Mouse (Mus musculus): ENCODE data around the gene Lhfpl2. TPM values are rescaled to one million over a fixed set of nuclear protein-coding genes. Genes with fewer than 3 reads are reported as not detected.

Gene Lhfpl2
- polyA plus RNA-seq, 1 experiment from 2014 or later: 34.2 TPM

- Histone ChIP-seq H3K27ac (replicated peaks) (no peak overlapping the region; the same call in 1 of the 2 replicates), H3K4me3 (no peak overlapping the region), H3K36me3 (replicated peaks) (peaks cover 11% of the 10 kb centered on the region), H3K27me3 (replicated peaks; ENCODE audit: low read depth, poor library complexity, severe bottlenecking) (peaks cover 59% of the 10 kb centered on the region), H3K9me3 (no peaks in the 10 kb centered on the region), H3K4me1 (peaks cover 90% of the 10 kb centered on the region)
- DNase-seq (ENCODE audit: low spot score): no peak
- WGBS: 89% methylated on average over 3 of the region's 3 CpGs
Measured at GRCm38 (mm10) chr13:94070308-94070619, 12.7 kb downstream of the Lhfpl2 start.

- WGBS: 81% methylated on average over 3 of the region's 3 CpGs
- H3K27ac ChIP-seq (replicated peaks): no peak overlapping the region
- H3K27me3 ChIP-seq (replicated peaks; ENCODE audit: low read depth, poor library complexity, severe bottlenecking): peaks cover 59% of the 10 kb centered on the region
- H3K36me3 ChIP-seq (replicated peaks): peaks cover 11% of the 10 kb centered on the region
- H3K4me1 ChIP-seq: peaks cover 90% of the 10 kb centered on the region
- H3K9me3 ChIP-seq: no peaks in the 10 kb centered on the region
- H3K4me3 ChIP-seq: no peak overlapping the region
- no peak for DNase-seq (ENCODE audit: low spot score)
Measured at GRCm38 (mm10) chr13:94070927-94071326, 13.3 kb downstream of the Lhfpl2 start.

- H3K4me3 ChIP-seq: no peak overlapping the region
- no peak for DNase-seq (ENCODE audit: low spot score)
- peaks cover 47% of the 10 kb centered on the region for H3K27me3 ChIP-seq (replicated peaks; ENCODE audit: low read depth, poor library complexity, severe bottlenecking)
- peaks cover 11% of the 10 kb centered on the region for H3K36me3 ChIP-seq (replicated peaks)
- H3K4me1 ChIP-seq: peaks cover 86% of the 10 kb centered on the region
- no peaks in the 10 kb centered on the region for H3K9me3 ChIP-seq
- no peak overlapping the region for H3K27ac ChIP-seq (replicated peaks)
- WGBS: 64% methylated on average over 9 of the region's 9 CpGs
Measured at GRCm38 (mm10) chr13:94073046-94073715, 15.6 kb downstream of the Lhfpl2 start.

DNA sequence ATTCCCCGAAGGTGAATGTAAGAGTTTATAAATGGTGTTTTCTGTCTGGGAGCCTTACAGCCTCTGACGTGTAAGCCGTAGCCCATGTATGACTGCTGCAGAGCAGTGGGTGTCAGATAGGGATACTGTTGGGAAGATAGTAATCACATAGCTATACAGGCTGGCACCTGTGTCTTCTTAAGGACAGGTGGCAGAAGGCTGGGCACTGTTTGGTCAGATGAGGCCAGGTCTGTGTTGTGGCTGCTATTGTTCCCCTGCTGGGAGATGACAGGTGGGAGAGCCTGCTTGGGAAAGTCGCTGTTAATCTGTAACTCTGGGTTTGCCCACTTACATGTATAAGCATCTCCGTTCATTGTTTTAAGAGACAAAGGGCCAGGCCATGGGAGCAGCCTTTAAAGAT, 16.1 kb downstream of the Lhfpl2 start:
- 73% methylated on average over 5 of the region's 5 CpGs for WGBS

DNA sequence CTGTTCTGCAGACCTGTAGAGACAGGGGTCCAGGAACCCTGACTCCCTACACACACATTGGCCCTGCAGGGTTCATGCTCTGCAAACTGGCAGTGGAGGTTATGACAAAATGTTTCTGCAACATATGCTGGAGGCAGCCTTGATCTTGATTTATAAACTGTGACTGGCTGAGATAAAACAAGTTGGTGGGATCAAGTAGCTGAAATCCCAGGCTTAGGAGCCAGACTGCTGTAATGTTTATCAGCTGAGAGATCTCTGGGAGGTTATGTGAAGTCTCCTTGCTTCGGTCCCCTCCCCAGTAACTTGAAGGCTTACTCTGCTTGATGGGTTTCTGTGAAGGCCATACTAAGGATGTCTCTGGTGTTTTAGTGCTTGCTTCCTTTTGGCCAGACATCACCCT, 17.6 kb downstream of the Lhfpl2 start:
- 67% methylated on average over 1 of the region's 1 CpGs for WGBS
- no peak overlapping the region for H3K4me3 ChIP-seq
- no peak overlapping the region; the same call in 1 of the 2 replicates for H3K27ac ChIP-seq (replicated peaks)
- no peak for DNase-seq (ENCODE audit: low spot score)
- H3K27me3 ChIP-seq (replicated peaks; ENCODE audit: low read depth, poor library complexity, severe bottlenecking): peaks cover 44% of the 10 kb centered on the region
- peaks cover 26% of the 10 kb centered on the region for H3K36me3 ChIP-seq (replicated peaks)
- H3K9me3 ChIP-seq: no peaks in the 10 kb centered on the region
- peaks cover 66% of the 10 kb centered on the region for H3K4me1 ChIP-seq

More for the DNA sequence above, 16.1 kb downstream of the Lhfpl2 start:
- no peak for DNase-seq (ENCODE audit: low spot score)
- peaks cover 12% of the 10 kb centered on the region for H3K36me3 ChIP-seq (replicated peaks)
- H3K4me3 ChIP-seq: no peak overlapping the region
- H3K9me3 ChIP-seq: no peaks in the 10 kb centered on the region
- peaks cover 81% of the 10 kb centered on the region for H3K4me1 ChIP-seq
- H3K27ac ChIP-seq (replicated peaks): no peak overlapping the region
- peaks cover 46% of the 10 kb centered on the region for H3K27me3 ChIP-seq (replicated peaks; ENCODE audit: low read depth, poor library complexity, severe bottlenecking)

GRCm38 (mm10) chr13:94077136-94078018, 19.8 kb downstream of the Lhfpl2 start:
- Histone ChIP-seq H3K27ac (replicated peaks) (peak overlapping the region; percentile 48; the same call in 1 of the 2 replicates), H3K27me3 (replicated peaks; ENCODE audit: low read depth, poor library complexity, severe bottlenecking) (peaks cover 22% of the 10 kb centered on the region), H3K36me3 (replicated peaks) (peaks cover 16% of the 10 kb centered on the region), H3K4me3 (no peak overlapping the region), H3K9me3 (no peaks in the 10 kb centered on the region), H3K4me1 (peaks cover 54% of the 10 kb centered on the region)
- no peak for DNase-seq (ENCODE audit: low spot score)
- WGBS: 42% methylated on average over 14 of the region's 14 CpGs

- H3K27me3 ChIP-seq (replicated peaks; ENCODE audit: low read depth, poor library complexity, severe bottlenecking): no peaks in the 10 kb centered on the region; the same call in 1 of the 2 replicates
- DNase-seq (ENCODE audit: low spot score): no peak
- peaks cover 53% of the 10 kb centered on the region for H3K36me3 ChIP-seq (replicated peaks)
- no peak overlapping the region for H3K4me3 ChIP-seq
- no peaks in the 10 kb centered on the region for H3K9me3 ChIP-seq
- WGBS: 52% methylated on average over 8 of the region's 8 CpGs
- H3K4me1 ChIP-seq: peaks cover 10% of the 10 kb centered on the region
- H3K27ac ChIP-seq (replicated peaks): no peak overlapping the region
Measured at GRCm38 (mm10) chr13:94083196-94083595, 25.6 kb downstream of the Lhfpl2 start.

GRCm38 (mm10) chr13:94084220-94085126, 26.9 kb downstream of the Lhfpl2 start:
- no peak overlapping the region for H3K4me3 ChIP-seq
- DNase-seq (ENCODE audit: low spot score): no peak
- no peaks in the 10 kb centered on the region for H3K9me3 ChIP-seq
- H3K36me3 ChIP-seq (replicated peaks): peaks cover 48% of the 10 kb centered on the region
- 83% methylated on average over 15 of the region's 15 CpGs for WGBS
- H3K27me3 ChIP-seq (replicated peaks; ENCODE audit: low read depth, poor library complexity, severe bottlenecking): no peaks in the 10 kb centered on the region; the same call in 1 of the 2 replicates
- peaks cover 19% of the 10 kb centered on the region for H3K4me1 ChIP-seq
- H3K27ac ChIP-seq (replicated peaks): no peak overlapping the region

- Histone ChIP-seq H3K4me3 (no peak overlapping the region), H3K27me3 (replicated peaks; ENCODE audit: low read depth, poor library complexity, severe bottlenecking) (no peaks in the 10 kb centered on the region), H3K9me3 (no peaks in the 10 kb centered on the region), H3K4me1 (peaks cover 37% of the 10 kb centered on the region), H3K36me3 (replicated peaks) (peaks cover 41% of the 10 kb centered on the region), H3K27ac (replicated peaks) (no peak overlapping the region)
- no peak for DNase-seq (ENCODE audit: low spot score)
- WGBS: 93% methylated on average over 12 of the region's 12 CpGs
Measured at GRCm38 (mm10) chr13:94086090-94086808, 28.7 kb downstream of the Lhfpl2 start.

GRCm38 (mm10) chr13:94087061-94087460, 29.5 kb downstream of the Lhfpl2 start:
- WGBS: 91% methylated on average over 9 of the region's 9 CpGs
- DNase-seq (ENCODE audit: low spot score): no peak
- H3K9me3 ChIP-seq: no peaks in the 10 kb centered on the region

GRCm38 (mm10) chr13:94088788-94089187, 31.2 kb downstream of the Lhfpl2 start:
- WGBS: 84% methylated on average over 9 of the region's 9 CpGs

More at GRCm38 (mm10) chr13:94087061-94087460, 29.5 kb downstream of the Lhfpl2 start:
- no peaks in the 10 kb centered on the region for H3K27me3 ChIP-seq (replicated peaks; ENCODE audit: low read depth, poor library complexity, severe bottlenecking)
- H3K27ac ChIP-seq (replicated peaks): no peak overlapping the region
- H3K36me3 ChIP-seq (replicated peaks): peaks cover 41% of the 10 kb centered on the region
- peaks cover 45% of the 10 kb centered on the region for H3K4me1 ChIP-seq
- H3K4me3 ChIP-seq: no peak overlapping the region

More at GRCm38 (mm10) chr13:94088788-94089187, 31.2 kb downstream of the Lhfpl2 start:
- Histone ChIP-seq H3K36me3 (replicated peaks) (peaks cover 38% of the 10 kb centered on the region), H3K4me1 (peaks cover 47% of the 10 kb centered on the region), H3K27ac (replicated peaks) (no peak overlapping the region), H3K27me3 (replicated peaks; ENCODE audit: low read depth, poor library complexity, severe bottlenecking) (no peaks in the 10 kb centered on the region), H3K4me3 (no peak overlapping the region), H3K9me3 (no peaks in the 10 kb centered on the region)
- no peak for DNase-seq (ENCODE audit: low spot score)

Measured in embryonic facial prominence, embryonic 10.5 days (tissue).